Mouse (Mus musculus) limb, embryonic 13.5 days (tissue): ENCODE data around the gene Map9. TPM values are rescaled to one million over a fixed set of nuclear protein-coding genes. Genes with fewer than 3 reads are reported as not detected.
"Not testable (repeated sequence)": the region's sequence is repeated elsewhere in the genome, so short reads cannot be mapped to it uniquely, and the experiment has no call there.

Experiments
- ATAC-seq: fragments of 200-750 bp; cut with Nextera tagmentation; 2 replicates; pipeline ENCODE4 v1.8.0; 2017; ENCODE audit warnings: low read depth, moderate number of reproducible peaks, moderate TSS enrichment; ENCODE audit not compliant: low FRiP score
- H3K27ac ChIP-seq: fragments of 300-500 bp; sonication (generic); 2 replicates; pipeline ENCODE4 v1.5.1; 2015; ENCODE audit warnings: inconsistent platforms, mild to moderate bottlenecking, moderate library complexity
- H3K27me3 ChIP-seq: fragments of 300-500 bp; sonication (generic); 2 replicates; pipeline ENCODE4 v1.6.1; 2015; ENCODE audit warnings: mild to moderate bottlenecking, inconsistent platforms
- H3K36me3 ChIP-seq: fragments of 300-500 bp; sonication (generic); 2 replicates; pipeline ENCODE4 v1.6.1; 2015; ENCODE audit warnings: inconsistent platforms, mild to moderate bottlenecking, moderate library complexity
- H3K4me1 ChIP-seq: fragments of 300-500 bp; sonication (generic); 2 replicates; pipeline ENCODE4 v1.6.1; 2015; ENCODE audit warnings: inconsistent platforms
- H3K4me2 ChIP-seq: fragments of 300-500 bp; sonication (generic); replicated peaks from 2 replicates; pipeline ENCODE4 v1.6.1; 2015; ENCODE audit warnings: inconsistent platforms, mild to moderate bottlenecking, moderate library complexity
- H3K4me3 ChIP-seq: fragments of 300-500 bp; sonication (generic); 2 replicates; pipeline ENCODE4 v1.5.1; 2015; ENCODE audit warnings: moderate library complexity, mild to moderate bottlenecking, inconsistent platforms
- H3K9ac ChIP-seq: fragments of 300-500 bp; sonication (generic); 2 replicates; pipeline ENCODE4 v1.6.1; 2015; ENCODE audit warnings: mild to moderate bottlenecking, inconsistent platforms
- H3K9me3 ChIP-seq: fragments of 300-500 bp; sonication (generic); 2 replicates; pipeline ENCODE4 v1.6.1; 2016; ENCODE audit warnings: inconsistent platforms
- WGBS: fragments of 180-500 bp; shearing (Covaris S2); methylation state at CpG from one replicate; pipeline ENCODE4 v1.1.7; 2015; 5-methylcytosine and 5-hydroxymethylcytosine counted together
- polyA plus RNA-seq: library from polyadenylated mRNA; unstranded; fragments of >200 nt; fragmentation: Nextera tagmentation; extraction: Ambion mirVana; gene quantifications from 2 replicates; pipeline ENCODE4 v1.2.1, GENCODE M21; 2015

The Map9 gene
- polyA plus RNA-seq = 9.4 and 9.9 TPM in 2 replicates

DNA sequence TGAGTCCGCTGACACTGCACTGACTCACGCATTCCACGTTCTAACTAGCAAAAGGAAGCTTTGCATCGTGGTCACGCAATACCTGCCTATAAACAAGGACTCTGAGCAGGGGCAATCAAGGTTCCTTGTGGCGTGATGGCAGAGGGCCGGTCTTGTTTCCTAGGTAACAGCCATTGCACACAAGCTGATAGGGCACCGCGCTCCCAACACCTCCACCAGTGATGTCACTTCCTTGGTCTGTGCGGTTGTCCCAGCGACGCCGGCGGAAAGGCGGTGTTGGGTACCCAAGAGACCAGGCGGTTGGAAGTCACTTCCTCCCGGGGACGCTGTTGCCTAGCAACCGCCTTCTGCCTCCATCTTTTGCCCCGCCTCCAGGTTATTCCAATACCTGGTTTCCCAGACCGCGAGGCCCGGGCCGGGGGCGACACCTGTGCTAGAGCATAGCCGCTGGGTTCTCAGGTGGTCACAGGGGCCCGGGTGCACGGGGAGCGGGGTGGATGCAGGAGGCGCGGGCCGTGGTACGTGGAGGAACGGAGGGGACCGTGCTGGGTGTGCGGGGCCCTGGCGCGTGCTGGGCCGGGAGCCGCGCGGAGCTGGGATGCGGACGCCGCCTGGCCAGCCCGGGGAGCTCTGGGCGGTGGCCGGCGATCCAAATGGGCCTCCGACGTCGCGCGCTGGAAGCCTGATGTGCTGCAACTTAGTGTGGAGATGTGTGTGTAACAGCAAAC lies at the start of gene Map9:
Gene Map9 (plus strand): TSS at position 248 of the 728 bp plus-strand sequence.
- Histone ChIP-seq H3K36me3 (0 out of 2 replicates have a peak, but pooled peaks cover 4% of the 10 kb centered on the region), H3K4me3 (peak within 1 kb of the TSS; percentile 79), H3K27me3 (no peaks in the 10 kb centered on the region), H3K9ac (peak within 1 kb of the TSS; percentile 72), H3K4me2 (peak within 1 kb of the TSS; percentile 78), H3K4me1 (peaks cover 10% of the 10 kb centered on the region; the same call in 1 of the 2 replicates), H3K9me3 (no peaks in the 10 kb centered on the region), H3K27ac (peak within 1 kb of the TSS; percentile 39; the same call in 1 of the 2 replicates)
- ATAC-seq = peak; percentile 100
- under 1% methylated on average over 54 of the region's 54 CpGs for WGBS

DNA sequence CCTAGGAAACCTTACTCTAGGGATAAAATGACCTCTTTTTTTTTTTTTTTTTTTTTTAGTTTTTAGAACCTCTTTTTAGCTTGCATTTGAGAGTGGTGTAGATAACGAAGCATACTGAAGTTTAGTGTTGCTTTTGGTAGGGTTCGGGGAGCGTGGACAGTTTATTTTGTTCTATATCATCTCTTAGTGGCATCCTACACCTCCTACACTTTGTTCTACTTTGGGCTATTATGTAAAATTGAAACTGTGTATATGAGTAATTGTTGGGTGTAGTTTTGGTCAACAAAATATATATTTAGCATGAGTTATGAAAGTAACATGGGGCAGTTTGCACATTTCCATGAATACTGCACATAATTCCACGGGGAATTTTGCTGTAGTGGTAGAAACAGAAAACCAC lies 42.1 kb upstream of the Map9 start:
- Histone ChIP-seq H3K4me3 (no peak overlapping the region), H3K4me2 (no peak overlapping the region), H3K27me3 (no peaks in the 10 kb centered on the region), H3K4me1 (no peaks in the 10 kb centered on the region), H3K27ac (no peak overlapping the region), H3K9me3 (no peaks in the 10 kb centered on the region), H3K36me3 (no peaks in the 10 kb centered on the region), H3K9ac (no peak overlapping the region)
- ATAC-seq = no peak
- WGBS = 87% methylated on average over 4 of the region's 4 CpGs

DNA sequence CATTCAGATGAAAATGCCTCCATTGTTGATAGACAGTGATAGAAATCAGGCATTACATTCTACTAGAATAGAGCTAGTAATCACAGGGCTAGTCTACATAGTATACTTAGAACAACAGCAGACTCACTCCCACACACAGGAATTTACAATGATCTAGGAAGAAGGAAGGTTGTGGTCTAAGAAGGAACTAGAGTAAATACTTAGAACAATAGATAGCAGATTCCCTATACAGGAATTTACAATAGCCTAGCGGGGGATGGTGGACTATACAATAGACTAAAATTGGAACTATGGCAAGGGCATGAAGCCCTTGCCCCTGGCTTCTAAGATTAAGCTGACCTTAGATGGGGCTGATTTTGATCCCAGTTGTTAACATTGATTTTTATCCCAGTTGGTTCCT lies 31.1 kb upstream of the Map9 start:
- H3K4me3 ChIP-seq, H3K4me2 ChIP-seq, H3K27ac ChIP-seq, H3K36me3 ChIP-seq, ATAC-seq, H3K9ac ChIP-seq, H3K4me1 ChIP-seq, H3K27me3 ChIP-seq, H3K9me3 ChIP-seq: not testable (repeated sequence)
- 100% methylated on average over 1 of the region's 1 CpGs for WGBS

GRCm38 (mm10) chr3:82332067-82332466 lies 25.8 kb upstream of the Map9 start:
- Histone ChIP-seq H3K36me3 (no peaks in the 10 kb centered on the region), H3K4me2 (no peak overlapping the region), H3K9ac (no peak overlapping the region), H3K27me3 (no peaks in the 10 kb centered on the region), H3K4me3 (no peak overlapping the region), H3K4me1 (no peaks in the 10 kb centered on the region), H3K27ac (no peak overlapping the region), H3K9me3 (peaks cover 4% of the 10 kb centered on the region; the same call in 1 of the 2 replicates)
- no peak for ATAC-seq
- WGBS = 80% methylated on average over 1 of the region's 1 CpGs

DNA sequence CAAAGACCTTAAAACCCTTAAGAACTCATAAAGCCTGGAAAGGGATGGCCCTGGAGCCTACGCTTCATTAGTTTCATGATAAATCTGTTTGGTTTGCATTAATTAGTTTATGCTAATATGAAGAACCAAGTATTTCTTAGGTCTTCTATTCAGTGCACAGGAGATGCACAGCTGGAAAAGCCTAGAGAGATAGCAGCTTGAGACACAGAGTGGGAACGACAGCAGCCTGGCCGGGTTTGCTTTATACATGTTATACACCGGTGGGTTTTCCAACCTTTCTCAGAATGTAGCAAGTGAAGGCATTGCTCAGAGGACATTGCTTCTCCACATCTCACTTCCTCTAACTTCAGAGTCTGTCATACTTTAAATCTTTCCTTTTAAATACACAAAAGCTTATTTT lies 25.3 kb upstream of the Map9 start:
- Histone ChIP-seq H3K4me2 (no peak overlapping the region), H3K4me3 (no peak overlapping the region), H3K9ac (no peak overlapping the region), H3K27ac (no peak overlapping the region), H3K4me1 (no peaks in the 10 kb centered on the region), H3K9me3 (peaks cover 4% of the 10 kb centered on the region; the same call in 1 of the 2 replicates), H3K36me3 (no peaks in the 10 kb centered on the region), H3K27me3 (no peaks in the 10 kb centered on the region)
- WGBS = 84% methylated on average over 4 of the region's 4 CpGs
- ATAC-seq = no peak

GRCm38 (mm10) chr3:82333128-82333969 lies 24.5 kb upstream of the Map9 start:
- ATAC-seq = peak; percentile 72; the same call in 1 of the 2 replicates
- Histone ChIP-seq H3K4me2 (peak overlapping the region; percentile 54), H3K36me3 (no peaks in the 10 kb centered on the region), H3K27ac (no peak overlapping the region), H3K4me1 (no peaks in the 10 kb centered on the region), H3K27me3 (no peaks in the 10 kb centered on the region), H3K9ac (peak overlapping the region; percentile 39; the same call in 1 of the 2 replicates), H3K4me3 (peak overlapping the region; percentile 36), H3K9me3 (peaks cover 4% of the 10 kb centered on the region; the same call in 1 of the 2 replicates)
- WGBS = 6% methylated on average over 16 of the region's 16 CpGs

- H3K4me1 ChIP-seq = no peaks in the 10 kb centered on the region
- no peak overlapping the region for H3K4me2 ChIP-seq
- H3K9me3 ChIP-seq = no peaks in the 10 kb centered on the region
- no peak for ATAC-seq
- 52% methylated on average over 10 of the region's 10 CpGs for WGBS
- H3K9ac ChIP-seq = no peak overlapping the region
- H3K27ac ChIP-seq = no peak overlapping the region
- no peaks in the 10 kb centered on the region for H3K36me3 ChIP-seq
- H3K4me3 ChIP-seq = no peak overlapping the region
- H3K27me3 ChIP-seq = no peaks in the 10 kb centered on the region
Observed at GRCm38 (mm10) chr3:82340111-82340510, 17.7 kb upstream of the Map9 start.

- WGBS = 24% methylated on average over 2 of the region's 2 CpGs
- Histone ChIP-seq H3K9ac (no peak overlapping the region), H3K27me3 (no peaks in the 10 kb centered on the region), H3K9me3 (no peaks in the 10 kb centered on the region), H3K27ac (no peak overlapping the region), H3K4me3 (no peak overlapping the region), H3K4me1 (peaks cover 12% of the 10 kb centered on the region), H3K36me3 (no peaks in the 10 kb centered on the region), H3K4me2 (no peak overlapping the region)
- ATAC-seq = peak; percentile 73; the same call in 1 of the 2 replicates
Observed at GRCm38 (mm10) chr3:82348277-82348860, 9.5 kb upstream of the Map9 start.

DNA sequence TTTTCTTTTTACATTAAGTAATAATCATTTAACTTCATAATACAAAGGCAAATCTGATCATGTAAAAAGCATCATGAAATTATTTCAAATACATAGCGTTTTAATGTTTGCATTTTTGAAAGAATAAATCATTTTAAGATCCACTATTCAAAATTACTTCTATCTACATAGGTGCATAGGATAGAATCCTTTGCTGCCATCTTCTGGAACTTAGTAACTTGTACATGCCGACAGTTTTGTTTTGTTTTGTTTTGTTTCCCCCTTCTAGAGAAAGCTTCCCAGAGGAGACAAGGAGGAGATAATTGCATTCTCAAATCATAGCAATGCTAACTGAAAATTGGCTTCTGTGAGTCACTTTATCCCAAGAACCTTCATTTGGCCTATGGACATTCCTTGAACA lies 7.5 kb upstream of the Map9 start:
- 44% methylated on average over 2 of the region's 2 CpGs for WGBS
- no peak for ATAC-seq
- Histone ChIP-seq H3K4me3 (no peak overlapping the region), H3K9me3 (no peaks in the 10 kb centered on the region), H3K9ac (no peak overlapping the region), H3K36me3 (no peaks in the 10 kb centered on the region), H3K27me3 (no peaks in the 10 kb centered on the region), H3K4me1 (peaks cover 12% of the 10 kb centered on the region), H3K27ac (no peak overlapping the region), H3K4me2 (no peak overlapping the region)

DNA sequence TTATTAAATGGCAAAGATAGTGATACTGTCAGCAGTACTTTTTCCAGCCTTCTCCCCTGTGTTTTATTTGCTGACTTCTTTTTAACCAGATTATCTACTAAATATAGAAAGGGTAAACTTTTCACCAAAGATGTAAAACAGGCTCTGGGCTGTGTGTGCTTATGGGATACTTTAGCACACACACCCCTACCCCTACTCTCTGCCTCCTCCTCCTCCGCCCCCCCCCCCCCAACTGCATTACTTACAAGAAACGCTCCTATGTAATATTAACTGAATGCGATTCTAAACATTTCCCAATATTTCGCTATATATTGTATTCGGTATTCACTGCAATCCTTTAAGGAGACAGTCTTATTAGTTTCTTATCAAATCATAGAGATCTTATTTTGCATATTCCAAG lies 504 bp upstream of the Map9 start:
- Histone ChIP-seq H3K4me3 (peak overlapping the region; percentile 79), H3K36me3 (0 out of 2 replicates have a peak, but pooled peaks cover 4% of the 10 kb centered on the region), H3K27me3 (no peaks in the 10 kb centered on the region), H3K9me3 (no peaks in the 10 kb centered on the region), H3K9ac (0 out of 2 replicates have a peak overlapping the region, but pooled peaks have one; percentile 5), H3K27ac (peak overlapping the region; percentile 16; the same call in 1 of the 2 replicates), H3K4me2 (peak overlapping the region; percentile 78), H3K4me1 (peaks cover 10% of the 10 kb centered on the region; the same call in 1 of the 2 replicates)
- WGBS = 3% methylated on average over 5 of the region's 5 CpGs
- ATAC-seq = no peak

DNA sequence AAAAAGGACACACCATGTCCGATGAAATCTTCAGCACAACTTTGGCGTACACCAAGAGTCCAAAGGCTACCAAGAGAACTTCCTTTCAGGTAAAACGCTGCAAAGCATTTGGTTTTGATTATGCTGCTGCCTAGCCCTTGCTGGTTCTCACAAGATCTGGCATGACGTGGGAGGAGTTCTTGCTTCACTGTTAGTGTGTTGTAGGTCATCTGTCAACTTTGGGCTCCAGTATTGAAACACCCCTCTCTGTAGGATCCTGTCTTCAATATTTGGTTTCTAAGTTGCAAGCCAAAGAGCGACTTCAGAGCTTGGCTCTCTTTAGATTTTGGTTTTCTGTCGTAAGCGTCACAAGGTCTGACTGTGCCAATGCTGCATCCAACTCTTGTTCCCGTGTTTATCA lies 1.2 kb downstream of the Map9 start:
- Histone ChIP-seq H3K4me2 (peak overlapping the region; percentile 78), H3K36me3 (peaks cover 12% of the 10 kb centered on the region), H3K9me3 (no peaks in the 10 kb centered on the region), H3K4me3 (0 out of 2 replicates have a peak overlapping the region, but pooled peaks have one; percentile 79), H3K4me1 (peaks cover 10% of the 10 kb centered on the region; the same call in 1 of the 2 replicates), H3K27me3 (no peaks in the 10 kb centered on the region), H3K9ac (no peak overlapping the region), H3K27ac (no peak overlapping the region)
- whole genome bisulfite sequencing = 66% methylated on average over 8 of the region's 8 CpGs
- ATAC-seq = no peak

DNA sequence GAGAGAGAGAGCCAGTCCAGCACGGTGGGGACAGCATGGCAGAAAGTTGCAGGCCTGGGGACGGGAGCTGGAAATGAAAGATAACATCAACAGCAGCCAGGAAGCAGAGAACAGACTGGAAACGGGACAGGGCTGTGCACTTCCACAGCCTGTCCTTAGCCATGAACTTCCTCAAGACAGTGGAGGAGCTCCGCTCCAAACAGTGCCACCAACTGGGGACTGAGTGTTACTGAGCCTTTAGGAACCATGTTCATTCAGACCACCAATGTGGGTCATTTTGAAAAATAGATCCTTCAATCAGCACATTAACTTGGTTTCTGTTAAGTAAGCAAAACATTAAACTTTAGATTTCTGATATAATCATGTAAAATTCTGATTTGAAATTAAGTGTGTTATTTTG lies 4.6 kb downstream of the Map9 start:
- ATAC-seq = no peak
- Histone ChIP-seq H3K4me2 (no peak overlapping the region), H3K4me1 (peaks cover 10% of the 10 kb centered on the region; the same call in 1 of the 2 replicates), H3K27me3 (no peaks in the 10 kb centered on the region), H3K9me3 (no peaks in the 10 kb centered on the region), H3K36me3 (peaks cover 18% of the 10 kb centered on the region), H3K27ac (no peak overlapping the region), H3K4me3 (no peak overlapping the region), H3K9ac (no peak overlapping the region)
- WGBS = 41% methylated on average over 4 of the region's 4 CpGs
